In genomic region chr3:154092466-154092865, GRCm38 (mm10) we compare ENCODE assay signal across 9 mouse cellular contexts.
DNase-seq lines count a peak whose midpoint lies in the region; ATAC-seq and TF ChIP-seq lines count a peak whose summit lies in the region.
"Had no signal": no experiment of that assay in that cellular context is flagged by ENCODE, and none has a peak within 500 bp of the region (broad histone marks: within the 10 kb centered on the region; RNA-seq: fewer than 3 reads in every experiment).

No protein-coding gene starts in this region.

- no peaks in the 10 kb centered on the region for H3K27me3 ChIP-seq in lung, embryonic 14.5 days (ENCODE audit: insufficient read depth, low read length)
- H3K27me3 ChIP-seq in liver, embryonic 12.5 days (replicated peaks) = no peaks in the 10 kb centered on the region
- no peaks in the 10 kb centered on the region for H3K27me3 ChIP-seq in stomach, embryonic 14.5 days (ENCODE audit: control insufficient read depth, insufficient read depth, low read length)
- H3K27me3 ChIP-seq in kidney, embryonic 14.5 days (ENCODE audit: control insufficient read depth, insufficient read depth, low read length) = no peaks in the 10 kb centered on the region
- H3K27me3 ChIP-seq: Patski had no signal

- peak overlapping the region; percentile 48 for H3K4me2 ChIP-seq in lung, embryonic 14.5 days
- peak overlapping the region; percentile 80 for H3K4me2 ChIP-seq in liver, embryonic 12.5 days
- peak overlapping the region; percentile 28; the same call in 1 of the 2 replicates for H3K4me2 ChIP-seq in stomach, embryonic 14.5 days (replicated peaks; ENCODE audit: low read depth, low read length)
- no peak overlapping the region for H3K4me2 ChIP-seq in kidney, embryonic 14.5 days (replicated peaks; ENCODE audit: low read depth, low read length)

- no peak overlapping the region for H3K9ac ChIP-seq in lung, embryonic 14.5 days
- peak overlapping the region; percentile 49 for H3K9ac ChIP-seq in liver, embryonic 12.5 days
- H3K9ac ChIP-seq in stomach, embryonic 14.5 days (replicated peaks; ENCODE audit: low read depth, low read length) = no peak overlapping the region
- H3K9ac ChIP-seq in kidney, embryonic 14.5 days (ENCODE audit: low read depth, low read length) = no peak overlapping the region

- DNase-seq in lung, embryonic 14.5 days = peak; percentile 51
- no peak for DNase-seq in lung, adult 18-20 months
- no peak for DNase-seq in gastrocnemius, adult 2 months

- 0 out of 2 replicates have a peak overlapping the region, but pooled peaks have one; percentile 24 for H3K27ac ChIP-seq in lung, embryonic 14.5 days (ENCODE audit: low read depth)
- H3K27ac ChIP-seq in liver, embryonic 12.5 days = peak overlapping the region; percentile 94
- no peak overlapping the region for H3K27ac ChIP-seq in stomach, embryonic 14.5 days (ENCODE audit: low read length)
- no peak overlapping the region for H3K27ac ChIP-seq in gastrocnemius, adult 2 months
- no peak overlapping the region for H3K27ac ChIP-seq in kidney, embryonic 14.5 days (ENCODE audit: low read depth, low read length)

- no peaks in the 10 kb centered on the region for H3K36me3 ChIP-seq in lung, embryonic 14.5 days (ENCODE audit: insufficient read depth)
- H3K36me3 ChIP-seq in liver, embryonic 12.5 days = no peaks in the 10 kb centered on the region
- no peaks in the 10 kb centered on the region for H3K36me3 ChIP-seq in stomach, embryonic 14.5 days (ENCODE audit: control insufficient read depth, insufficient read depth, low read length)
- H3K36me3 ChIP-seq in kidney, embryonic 14.5 days (ENCODE audit: control insufficient read depth, insufficient read depth, low read length) = no peaks in the 10 kb centered on the region

- no peak for TF ChIP-seq CTCF in lung, embryonic 14.5 days (IDR thresholded peaks at IDR 0.05; ENCODE audit: low read depth)
- no peak for TF ChIP-seq CTCF in gastrocnemius, adult 2 months (IDR thresholded peaks at IDR 0.05)

- WGBS in lung, embryonic 14.5 days = 33% methylated on average over 7 of the region's 7 CpGs
- WGBS in liver, embryonic 12.5 days (ENCODE audit: insufficient replicate concordance) = 29% methylated on average over 7 of the region's 7 CpGs
- WGBS in stomach, embryonic 14.5 days = 31% methylated on average over 7 of the region's 7 CpGs
- WGBS in kidney, embryonic 14.5 days = 53% methylated on average over 7 of the region's 7 CpGs

- peak; percentile 83 for ATAC-seq in lung, embryonic 14.5 days (ENCODE audit: insufficient read depth)
- ATAC-seq in granulocyte monocyte progenitor cell, adult 5-6 weeks (replicated peaks; ENCODE audit: poor library complexity, severe bottlenecking) = peak; percentile 64
- peak; percentile 45 for ATAC-seq in liver, embryonic 12.5 days
- ATAC-seq in stomach, embryonic 14.5 days (ENCODE audit: insufficient number of reproducible peaks, insufficient read depth, low FRiP score, low read depth) = peak; percentile 68
- no peak; the same call in 1 of the 2 replicates for ATAC-seq in kidney, embryonic 14.5 days (ENCODE audit: low FRiP score, low TSS enrichment)
- ATAC-seq: Patski had no signal

- H3K9me3 ChIP-seq in lung, embryonic 14.5 days (ENCODE audit: low read depth, low read length) = no peaks in the 10 kb centered on the region
- no peaks in the 10 kb centered on the region for H3K9me3 ChIP-seq in liver, embryonic 12.5 days (replicated peaks)
- no peaks in the 10 kb centered on the region; the same call in 1 of the 2 replicates for H3K9me3 ChIP-seq in stomach, embryonic 14.5 days (ENCODE audit: control insufficient read depth, low read depth, low read length)
- no peaks in the 10 kb centered on the region for H3K9me3 ChIP-seq in kidney, embryonic 14.5 days (ENCODE audit: control insufficient read depth, low read length)

- no peak overlapping the region for H3K4me3 ChIP-seq in lung, embryonic 14.5 days (ENCODE audit: low read depth, low read length)
- peak overlapping the region; percentile 39 for H3K4me3 ChIP-seq in liver, embryonic 12.5 days
- H3K4me3 ChIP-seq in stomach, embryonic 14.5 days (ENCODE audit: low read depth, low read length) = no peak overlapping the region
- no peak overlapping the region for H3K4me3 ChIP-seq in gastrocnemius, adult 2 months
- no peak overlapping the region for H3K4me3 ChIP-seq in kidney, embryonic 14.5 days (ENCODE audit: low read length)
- H3K4me3 ChIP-seq: myocyte had no signal

- intact Hi-C loops in gastrocnemius, adult 2 months (cut with DNase I) = no loop called here

- no peaks in the 10 kb centered on the region for H3K4me1 ChIP-seq in lung, embryonic 14.5 days (ENCODE audit: insufficient read depth)
- peaks cover 44% of the 10 kb centered on the region for H3K4me1 ChIP-seq in liver, embryonic 12.5 days
- peaks cover 2% of the 10 kb centered on the region; the same call in 1 of the 2 replicates for H3K4me1 ChIP-seq in stomach, embryonic 14.5 days (ENCODE audit: control insufficient read depth, insufficient read depth, low read length)
- 0 out of 2 replicates have a peak, but pooled peaks cover 3% of the 10 kb centered on the region for H3K4me1 ChIP-seq in kidney, embryonic 14.5 days (ENCODE audit: control insufficient read depth, insufficient read depth, low read length)

Comparison
In these comparisons a context has a peak if more than half of its experiments do, and no peak if none do; other contexts are left out.
1. H3K27ac ChIP-seq: peak in lung, embryonic 14.5 days (single experiment) and liver, embryonic 12.5 days (single experiment); none in stomach, embryonic 14.5 days (single experiment), gastrocnemius, adult 2 months (single experiment) and kidney, embryonic 14.5 days (single experiment).